Mouse (Mus musculus): ENCODE measurements at regions not wholly inside any gene's neighbourhood (a gene's known extent, or its start where the extent isn't known, plus 50 kb on each side); places are given as distances from the start of the nearest gene placed in this dataset.

DNA sequence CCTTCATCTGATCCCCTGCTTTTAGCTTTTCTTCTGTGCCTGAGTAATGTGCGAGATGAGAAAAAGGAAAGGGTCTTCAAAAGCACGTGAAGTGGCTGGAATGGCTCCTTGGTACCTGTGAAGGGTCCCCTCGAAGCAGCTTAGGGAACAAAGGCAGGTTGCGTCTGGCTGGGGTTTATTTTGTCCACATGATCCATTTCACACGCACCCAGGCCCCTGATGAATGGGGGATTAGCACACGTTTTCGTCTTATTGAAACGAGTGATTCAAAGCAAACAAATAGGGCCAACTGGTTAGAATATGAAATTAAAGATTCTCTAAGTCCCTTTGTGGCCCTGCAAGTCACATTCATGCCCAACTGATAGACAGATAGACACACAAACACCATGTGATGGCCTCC, 319.6 kb upstream of the Rnf32 start:
- Histone ChIP-seq H3K27ac (ENCODE audit: control insufficient read depth, low read depth, low read length) (no peak overlapping the region), H3K79me2 (ENCODE audit: control insufficient read depth, insufficient read depth, low read length, poor library complexity) (no peaks in the 10 kb centered on the region), H3K9ac (ENCODE audit: control insufficient read depth, low read depth, low read length, poor library complexity, severe bottlenecking) (no peak overlapping the region), H3K4me1 (ENCODE audit: control insufficient read depth in 1 of 2, insufficient read depth in 2 of 2, low read length in 2 of 2) (no peaks in the 10 kb centered on the region), H3K9me3 (replicated peaks; ENCODE audit: insufficient read depth, low read length) (no peaks in the 10 kb centered on the region), H3K4me3 (ENCODE audit: control insufficient read depth in 1 of 2, insufficient read depth in 1 of 2, low read depth in 2 of 2, low read length in 2 of 2) (no peak overlapping the region), H3K27me3 (ENCODE audit: control insufficient read depth in 1 of 2, insufficient read depth in 2 of 2, low read length in 2 of 2) (no peaks in the 10 kb centered on the region), H3K36me3 (ENCODE audit: control insufficient read depth in 1 of 2, insufficient read depth in 2 of 2, low read length in 2 of 2) (no peaks in the 10 kb centered on the region)
- TF ChIP-seq MAX (IDR thresholded peaks at IDR 0.05; ENCODE audit: low read length) (no peak), POLR2AphosphoS5 (IDR thresholded peaks at IDR 0.05; ENCODE audit: borderline replicate concordance, low read depth, low read length) (no peak), EP300 (IDR thresholded peaks at IDR 0.05; ENCODE audit: low read depth in 1 of 2, low read length in 2 of 2) (no peak)
- DNase-seq (ENCODE audit: low read depth, low spot score) = no peak

DNA sequence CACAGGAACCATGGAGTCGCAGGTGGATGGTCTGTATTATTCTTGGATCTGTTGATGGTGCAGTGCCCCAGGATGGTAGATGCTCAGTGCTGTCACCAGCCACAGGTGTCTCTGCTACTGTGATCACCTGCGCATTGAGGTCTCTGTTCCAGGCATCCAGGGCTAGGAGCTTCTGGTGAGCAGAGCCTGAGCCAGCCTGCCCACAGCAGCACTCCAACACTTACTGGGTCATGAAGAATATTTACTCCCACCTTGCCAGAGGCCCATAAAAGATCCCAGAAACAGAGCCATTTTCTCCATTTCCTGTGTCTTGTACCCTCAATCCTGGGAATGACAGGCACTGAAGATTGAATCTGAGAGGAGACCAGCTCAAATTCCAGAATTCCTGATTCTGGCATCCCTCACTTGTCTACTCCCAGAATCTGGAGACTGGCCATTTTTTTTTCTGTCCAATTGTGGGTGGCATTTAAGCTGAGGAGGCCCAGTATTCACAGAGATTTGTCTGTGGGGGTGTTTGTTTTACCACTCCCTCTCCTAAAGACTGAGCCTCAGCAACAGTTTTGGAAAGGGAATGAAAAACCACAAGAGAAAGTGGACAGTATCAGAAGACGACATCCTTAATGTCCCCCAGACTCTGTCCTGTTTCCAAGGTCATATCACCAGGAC, 322.1 kb upstream of the Rnf32 start:
- Histone ChIP-seq H3K36me3 (ENCODE audit: control insufficient read depth in 1 of 2, insufficient read depth in 2 of 2, low read length in 2 of 2) (no peaks in the 10 kb centered on the region), H3K4me1 (ENCODE audit: control insufficient read depth in 1 of 2, insufficient read depth in 2 of 2, low read length in 2 of 2) (no peaks in the 10 kb centered on the region), H3K27ac (ENCODE audit: control insufficient read depth, low read depth, low read length) (no peak overlapping the region), H3K27me3 (ENCODE audit: control insufficient read depth in 1 of 2, insufficient read depth in 2 of 2, low read length in 2 of 2) (no peaks in the 10 kb centered on the region), H3K9me3 (replicated peaks; ENCODE audit: insufficient read depth, low read length) (no peaks in the 10 kb centered on the region), H3K79me2 (ENCODE audit: control insufficient read depth, insufficient read depth, low read length, poor library complexity) (no peaks in the 10 kb centered on the region), H3K9ac (ENCODE audit: control insufficient read depth, low read depth, low read length, poor library complexity, severe bottlenecking) (no peak overlapping the region), H3K4me3 (ENCODE audit: control insufficient read depth in 1 of 2, insufficient read depth in 1 of 2, low read depth in 2 of 2, low read length in 2 of 2) (no peak overlapping the region)
- no peak for TF ChIP-seq CHD1 (IDR thresholded peaks at IDR 0.05; ENCODE audit: low read depth, low read length)
- TF ChIP-seq GATA1 (IDR thresholded peaks at IDR 0.05; ENCODE audit: low read depth, low read length) = no peak
- no peak for TF ChIP-seq ZC3H11A (IDR thresholded peaks at IDR 0.05; ENCODE audit: low read depth, low read length)
- TF ChIP-seq ZNF384 (IDR thresholded peaks at IDR 0.05; ENCODE audit: low read depth, low read length) = no peak
- no peak for TF ChIP-seq POLR2AphosphoS5 (IDR thresholded peaks at IDR 0.05; ENCODE audit: borderline replicate concordance, low read depth, low read length)
- TF ChIP-seq SMC3 (IDR thresholded peaks at IDR 0.05; ENCODE audit: low read depth, low read length) = no peak
- TF ChIP-seq MAX (IDR thresholded peaks at IDR 0.05; ENCODE audit: low read length) = no peak
- DNase-seq (ENCODE audit: low read depth, low spot score) = no peak

DNA sequence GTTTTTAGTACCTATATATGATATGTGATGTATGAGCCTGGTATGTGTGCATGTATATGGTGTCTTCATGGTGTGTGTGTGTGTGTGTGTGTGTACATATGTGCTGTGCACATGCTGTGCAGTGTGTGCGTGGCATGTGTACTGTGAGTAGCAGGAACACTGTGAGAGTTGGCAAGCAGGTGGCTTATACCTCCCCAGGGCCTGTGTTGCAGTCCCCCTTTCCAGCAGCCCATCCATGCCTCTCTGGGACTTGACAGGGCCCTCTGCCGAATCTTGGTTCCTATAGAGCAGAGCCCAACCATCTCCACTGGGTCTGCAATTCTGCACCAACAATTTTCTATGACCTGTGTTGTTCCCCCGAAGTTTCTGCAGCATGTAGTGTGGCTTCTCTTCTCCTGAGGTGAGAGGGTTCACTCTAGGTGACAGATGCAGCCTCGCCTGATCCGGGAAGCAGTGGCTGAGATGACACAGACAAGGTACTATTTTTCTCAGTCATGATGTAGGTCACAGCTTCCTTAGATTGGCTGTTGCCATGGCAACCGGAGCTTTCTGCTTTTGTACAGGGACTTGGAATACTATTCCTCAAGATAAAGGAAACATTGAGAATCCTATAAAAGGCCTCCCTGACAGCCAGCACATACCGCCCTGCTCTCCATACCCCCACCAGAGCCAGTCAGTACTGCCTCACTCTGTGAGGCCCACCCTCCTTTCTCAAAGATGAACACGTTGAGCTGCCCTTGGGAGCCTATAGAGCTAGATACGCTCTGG, 336.0 kb upstream of the Rnf32 start:
- DNase-seq (ENCODE audit: low read depth, low spot score) = no peak
- Histone ChIP-seq H3K27ac (ENCODE audit: control insufficient read depth, low read depth, low read length) (no peak overlapping the region), H3K79me2 (ENCODE audit: control insufficient read depth, insufficient read depth, low read length, poor library complexity) (no peaks in the 10 kb centered on the region), H3K4me1 (ENCODE audit: control insufficient read depth in 1 of 2, insufficient read depth in 2 of 2, low read length in 2 of 2) (no peaks in the 10 kb centered on the region), H3K9ac (ENCODE audit: control insufficient read depth, low read depth, low read length, poor library complexity, severe bottlenecking) (no peak overlapping the region), H3K9me3 (replicated peaks; ENCODE audit: insufficient read depth, low read length) (no peaks in the 10 kb centered on the region), H3K36me3 (ENCODE audit: control insufficient read depth in 1 of 2, insufficient read depth in 2 of 2, low read length in 2 of 2) (no peaks in the 10 kb centered on the region), H3K27me3 (ENCODE audit: control insufficient read depth in 1 of 2, insufficient read depth in 2 of 2, low read length in 2 of 2) (no peaks in the 10 kb centered on the region), H3K4me3 (ENCODE audit: control insufficient read depth in 1 of 2, insufficient read depth in 1 of 2, low read depth in 2 of 2, low read length in 2 of 2) (no peak overlapping the region)
- TF ChIP-seq MYB (IDR thresholded peaks at IDR 0.05; ENCODE audit: low read depth, low read length) = no peak
- no peak for TF ChIP-seq GATA1 (IDR thresholded peaks at IDR 0.05; ENCODE audit: low read depth, low read length)
- TF ChIP-seq KAT2A (conservative IDR thresholded peaks at IDR 0.05; ENCODE audit: low read depth, low read length) = no peak
- TF ChIP-seq SMC3 (IDR thresholded peaks at IDR 0.05; ENCODE audit: low read depth, low read length) = no peak
- TF ChIP-seq MAX (IDR thresholded peaks at IDR 0.05; ENCODE audit: low read length) = no peak
- no peak for TF ChIP-seq ZKSCAN1 (IDR thresholded peaks at IDR 0.05; ENCODE audit: low read depth, low read length)
- no peak for TF ChIP-seq UBTF (IDR thresholded peaks at IDR 0.05; ENCODE audit: borderline replicate concordance, insufficient read depth, low read depth, low read length)
- no peak for TF ChIP-seq RCOR1 (IDR thresholded peaks at IDR 0.05; ENCODE audit: low read depth, low read length)
- TF ChIP-seq HCFC1 (IDR thresholded peaks at IDR 0.05; ENCODE audit: low read depth, low read length) = no peak
- TF ChIP-seq ZMIZ1 (IDR thresholded peaks at IDR 0.05; ENCODE audit: low read depth, low read length) = no peak
- TF ChIP-seq EP300 (IDR thresholded peaks at IDR 0.05; ENCODE audit: low read depth in 1 of 2, low read length in 2 of 2) = no peak

All from MEL (cell line).